Mouse (Mus musculus) C2C12 (cell line): ENCODE results near the gene Hibch. TPM values are rescaled to one million over a fixed set of nuclear protein-coding genes. Genes with fewer than 3 reads are reported as not detected.

Experiments
- H3K27me3 ChIP-seq: one replicate; pipeline ENCODE4 v1.6.1; 2011; ENCODE audit not compliant: control insufficient read depth, insufficient read depth, insufficient read length
- H3K36me3 ChIP-seq: one replicate; pipeline ENCODE4 v1.6.1; 2011; ENCODE audit not compliant: control insufficient read depth, insufficient read depth
- H3K4me3 ChIP-seq: one replicate; pipeline ENCODE4 v1.5.1; 2011; ENCODE audit warnings: mild to moderate bottlenecking, control low read depth; ENCODE audit not compliant: poor library complexity, insufficient read depth, severe bottlenecking
- H3K79me2 ChIP-seq: one replicate; pipeline ENCODE4 v1.6.1; 2011; ENCODE audit not compliant: control insufficient read depth, insufficient read depth
- H3K79me3 ChIP-seq: one replicate; pipeline ENCODE4 v1.6.1; 2011; ENCODE audit warnings: low read depth, control low read depth
- H3ac ChIP-seq: one replicate; pipeline ENCODE3; 2011; ENCODE audit warnings: low read depth; ENCODE audit not compliant: control insufficient read depth, insufficient read length
- CEBPB ChIP-seq: IDR thresholded peaks from one replicate; pipeline ENCODE4 v1.6.1; 2011; ENCODE audit warnings: low read depth, mild to moderate bottlenecking, control low read depth, moderate library complexity
- CTCF ChIP-seq: IDR thresholded peaks from one replicate; pipeline ENCODE4 v1.5.1; 2011; ENCODE audit not compliant: control insufficient read depth, insufficient read depth, insufficient read length
- FOSL1 ChIP-seq: IDR thresholded peaks from one replicate; pipeline ENCODE4 v1.8.0; 2011; ENCODE audit warnings: mild to moderate bottlenecking, low read length; ENCODE audit not compliant: poor library complexity, insufficient read depth, severe bottlenecking
- MAX ChIP-seq: IDR thresholded peaks from one replicate; pipeline ENCODE4 v1.6.1; 2011; ENCODE audit warnings: mild to moderate bottlenecking, control low read depth
- MYOD1 ChIP-seq: IDR thresholded peaks from one replicate; pipeline ENCODE4 v1.6.1; 2011; ENCODE audit warnings: low read depth; ENCODE audit not compliant: control insufficient read depth, insufficient read length
- MYOG ChIP-seq: IDR thresholded peaks from one replicate; pipeline ENCODE4 v1.6.1; 2011; ENCODE audit not compliant: control insufficient read depth, insufficient read length; ENCODE audit errors: extremely low read depth
- USF1 ChIP-seq: IDR thresholded peaks from one replicate; pipeline ENCODE4 v1.6.1; 2011; ENCODE audit warnings: low read depth, mild to moderate bottlenecking, control low read depth, moderate library complexity
- polyA plus RNA-seq: library from polyadenylated mRNA; unstranded; fragments of >200 nt; fragmentation: generic; extraction: Trizol; gene quantifications from one replicate; pipeline ENCODE4 v1.2.1, GENCODE M21; 2012; ENCODE audit warnings: missing spikeins

The Hibch gene
- polyA plus RNA-seq, 1 experiment = 6.0 TPM

- Histone ChIP-seq H3K27me3 (no peaks in the 10 kb centered on the region), H3ac (no peak overlapping the region), H3K79me2 (no peaks in the 10 kb centered on the region), H3K4me3 (no peak overlapping the region), H3K79me3 (no peaks in the 10 kb centered on the region), H3K36me3 (no peaks in the 10 kb centered on the region)
- TF ChIP-seq MYOG (no peak), MAX (no peak), MYOD1 (no peak), CTCF (no peak), FOSL1 (no peak), USF1 (no peak), CEBPB (no peak)
Measured at GRCm38 (mm10) chr1:52855904-52856601, 11.3 kb downstream of the Hibch start.

- no peak overlapping the region for H3K4me3 ChIP-seq
- no peaks in the 10 kb centered on the region for H3K79me3 ChIP-seq
- TF ChIP-seq MAX = no peak
- no peak for TF ChIP-seq MYOD1
- no peak for TF ChIP-seq FOSL1
- TF ChIP-seq USF1 = no peak
- no peak for TF ChIP-seq CEBPB
- no peak for TF ChIP-seq MYOG
- no peak for TF ChIP-seq CTCF
- no peaks in the 10 kb centered on the region for H3K79me2 ChIP-seq
- H3K36me3 ChIP-seq = no peaks in the 10 kb centered on the region
- no peaks in the 10 kb centered on the region for H3K27me3 ChIP-seq
- no peak overlapping the region for H3ac ChIP-seq
Measured at GRCm38 (mm10) chr1:52864220-52864619, 19.5 kb downstream of the Hibch start.

- no peak for TF ChIP-seq MYOD1
- no peak for TF ChIP-seq MYOG
- no peak for TF ChIP-seq CEBPB
- no peak for TF ChIP-seq CTCF
- no peak for TF ChIP-seq MAX
- TF ChIP-seq USF1 = no peak
- no peak for TF ChIP-seq FOSL1
- Histone ChIP-seq H3ac (no peak overlapping the region), H3K79me2 (no peaks in the 10 kb centered on the region), H3K27me3 (no peaks in the 10 kb centered on the region), H3K36me3 (no peaks in the 10 kb centered on the region), H3K79me3 (no peaks in the 10 kb centered on the region), H3K4me3 (no peak overlapping the region)
Measured at GRCm38 (mm10) chr1:52866007-52866406, 21.3 kb downstream of the Hibch start.

- Histone ChIP-seq H3K79me3 (no peaks in the 10 kb centered on the region), H3K36me3 (no peaks in the 10 kb centered on the region), H3K27me3 (no peaks in the 10 kb centered on the region), H3ac (no peak overlapping the region), H3K4me3 (no peak overlapping the region), H3K79me2 (no peaks in the 10 kb centered on the region)
- no peak for TF ChIP-seq CTCF
- TF ChIP-seq USF1 = no peak
- no peak for TF ChIP-seq MYOD1
- no peak for TF ChIP-seq MYOG
- no peak for TF ChIP-seq MAX
- no peak for TF ChIP-seq CEBPB
- no peak for TF ChIP-seq FOSL1
Measured at GRCm38 (mm10) chr1:52867876-52868275, 23.1 kb downstream of the Hibch start.

- Histone ChIP-seq H3K4me3 (no peak overlapping the region), H3ac (no peak overlapping the region), H3K79me2 (no peaks in the 10 kb centered on the region), H3K79me3 (no peaks in the 10 kb centered on the region), H3K27me3 (no peaks in the 10 kb centered on the region), H3K36me3 (no peaks in the 10 kb centered on the region)
- TF ChIP-seq MYOD1 = no peak
- no peak for TF ChIP-seq FOSL1
- no peak for TF ChIP-seq CTCF
- TF ChIP-seq USF1 = no peak
- TF ChIP-seq MAX = no peak
- no peak for TF ChIP-seq CEBPB
- TF ChIP-seq MYOG = no peak
Measured at GRCm38 (mm10) chr1:52884208-52884607, 39.5 kb downstream of the Hibch start.

GRCm38 (mm10) chr1:52909783-52910182 lies 65.1 kb downstream of the Hibch start:
- Histone ChIP-seq H3ac (no peak overlapping the region), H3K79me3 (no peaks in the 10 kb centered on the region), H3K79me2 (no peaks in the 10 kb centered on the region), H3K36me3 (no peaks in the 10 kb centered on the region), H3K4me3 (no peak overlapping the region), H3K27me3 (no peaks in the 10 kb centered on the region)
- no peak for TF ChIP-seq CEBPB
- TF ChIP-seq FOSL1 = no peak
- TF ChIP-seq MYOG = no peak
- no peak for TF ChIP-seq CTCF
- TF ChIP-seq MYOD1 = no peak
- TF ChIP-seq USF1 = no peak
- no peak for TF ChIP-seq MAX
